Mouse (Mus musculus) limb, embryonic 14.5 days (tissue): Measurements from ENCODE around the gene Gm20388. TPM values are rescaled to one million over a fixed set of nuclear protein-coding genes. Genes with fewer than 3 reads are reported as not detected.

Experiments
- ATAC-seq: fragments of 200-750 bp; cut with Nextera tagmentation; 2 replicates; pipeline ENCODE4 v1.8.0; 2017; ENCODE audit warnings: low read depth, moderate number of reproducible peaks, moderate TSS enrichment; ENCODE audit not compliant: low FRiP score
- DNase-seq: peaks from one replicate; pipeline ENCODE4 v3.0.0-alpha.2; 2015; ENCODE audit warnings: low spot score
- H3K27ac ChIP-seq: fragments of 300-500 bp; sonication (generic); replicated peaks from 2 replicates; pipeline ENCODE4 v1.5.1; 2014; ENCODE audit warnings: low read depth, mild to moderate bottlenecking, low read length, moderate library complexity, mixed read lengths
- H3K27me3 ChIP-seq: fragments of 300-500 bp; sonication (generic); 2 replicates; pipeline ENCODE4 v1.6.1; 2014; ENCODE audit warnings: low read length, mixed read lengths; ENCODE audit not compliant: control insufficient read depth, insufficient read depth
- H3K36me3 ChIP-seq: fragments of 300-500 bp; sonication (generic); 2 replicates; pipeline ENCODE4 v1.6.1; 2014; ENCODE audit warnings: mild to moderate bottlenecking, low read length, moderate library complexity, mixed read lengths; ENCODE audit not compliant: control insufficient read depth, insufficient read depth
- H3K4me1 ChIP-seq: fragments of 300-500 bp; sonication (generic); 2 replicates; pipeline ENCODE4 v1.6.1; 2014; ENCODE audit warnings: antibody characterized with exemption, low read length, mixed read lengths; ENCODE audit not compliant: control insufficient read depth, insufficient read depth
- H3K4me2 ChIP-seq: fragments of 300-500 bp; sonication (generic); replicated peaks from 2 replicates; pipeline ENCODE4 v1.6.1; 2014; ENCODE audit warnings: low read depth, mild to moderate bottlenecking, low read length, moderate library complexity; ENCODE audit not compliant: severe bottlenecking
- H3K4me3 ChIP-seq: fragments of 300-500 bp; sonication (generic); replicated peaks from 2 replicates; pipeline ENCODE4 v1.5.1; 2014; ENCODE audit warnings: low read length
- H3K9ac ChIP-seq: fragments of 300-500 bp; sonication (generic); 2 replicates; pipeline ENCODE4 v1.6.1; 2014; ENCODE audit warnings: mild to moderate bottlenecking, low read depth, low read length, moderate library complexity; ENCODE audit not compliant: severe bottlenecking
- H3K9me3 ChIP-seq: fragments of 300-500 bp; sonication (generic); 2 replicates; pipeline ENCODE4 v1.6.1; 2016; ENCODE audit warnings: low read length; ENCODE audit not compliant: control insufficient read depth
- POLR2A ChIP-seq: fragments of 200-500 bp; IDR thresholded peaks from 2 replicates; pipeline ENCODE4 v1.8.0; 2012; ENCODE audit warnings: inconsistent platforms, mild to moderate bottlenecking, moderate library complexity, borderline replicate concordance; ENCODE audit not compliant: insufficient read depth, insufficient read length; ENCODE audit errors: extremely low read depth
- WGBS: fragments of 180-500 bp; shearing (Covaris S2); extraction: QIAGEN DNeasy Blood & Tissue Kit; methylation state at CpG from one replicate; pipeline ENCODE4 v1.1.7; 2014; 5-methylcytosine and 5-hydroxymethylcytosine counted together
- polyA plus RNA-seq, 2 experiments: library from polyadenylated mRNA; depleted of rRNA in 1 of 2; stranded (reverse) in 1 of 2; unstranded in 1 of 2; fragments of >200 nt; fragmentation: Nextera tagmentation in 1 of 2; extraction: Ambion mirVana in 1 of 2; gene quantifications; 2 replicates each; pipeline versions ENCODE4 v1.2.1 to v1.2.3; 2012 to 2014

Gene Gm20388
- polyA plus RNA-seq, 2 experiments = 1.9 to 49.9 TPM

DNA sequence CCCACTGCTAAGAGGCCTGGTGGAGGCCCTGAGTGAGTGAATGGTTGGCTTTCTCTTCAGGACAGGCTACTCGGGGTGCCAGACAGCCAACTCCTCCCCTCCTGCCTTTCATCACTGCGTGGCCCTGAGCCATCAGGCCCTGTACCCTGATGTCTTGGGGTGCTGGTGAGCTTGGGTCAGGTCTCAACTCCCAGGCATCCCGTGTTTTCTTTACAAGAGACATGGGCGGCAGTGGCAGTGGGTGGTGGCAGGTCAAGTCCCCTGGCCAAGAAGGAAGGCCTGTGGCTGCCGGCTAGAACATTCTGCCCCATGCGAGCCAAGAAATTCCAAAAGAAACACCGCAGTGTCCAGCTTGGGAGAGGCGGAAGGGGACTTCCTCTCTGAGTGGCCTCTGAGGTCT is 275.8 kb downstream of the Gm20388 start:
- no peak overlapping the region for H3K4me2 ChIP-seq
- 60% methylated on average over 8 of the region's 8 CpGs for WGBS
- TF ChIP-seq POLR2A = no peak
- no peaks in the 10 kb centered on the region for H3K36me3 ChIP-seq
- peak overlapping the region; percentile 33; the same call in 1 of the 2 replicates for H3K27ac ChIP-seq
- no peaks in the 10 kb centered on the region for H3K27me3 ChIP-seq
- H3K4me3 ChIP-seq = no peak overlapping the region
- no peak for DNase-seq
- H3K4me1 ChIP-seq = peaks cover 43% of the 10 kb centered on the region
- H3K9me3 ChIP-seq = no peaks in the 10 kb centered on the region
- ATAC-seq = no peak
- no peak overlapping the region for H3K9ac ChIP-seq

DNA sequence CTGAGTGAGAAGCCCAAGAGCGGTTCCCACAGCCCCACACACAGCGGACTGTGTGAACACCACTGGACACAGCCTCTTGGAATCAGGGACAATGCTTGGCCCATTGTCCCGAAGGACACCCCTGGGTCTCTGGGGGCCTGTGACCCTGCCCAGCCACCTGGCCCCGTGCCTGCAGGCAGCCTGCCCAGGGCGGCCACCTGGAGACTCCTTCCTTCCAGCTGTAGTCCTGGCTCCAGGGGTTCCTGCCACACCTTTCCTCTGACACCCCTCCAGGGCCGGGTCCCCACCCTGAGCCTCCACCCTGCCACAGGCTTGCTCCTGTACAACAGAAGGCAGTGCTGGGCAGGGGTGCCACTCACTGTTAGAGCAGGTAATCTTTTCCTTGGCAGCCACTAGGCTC is 277.9 kb downstream of the Gm20388 start:
- H3K9ac ChIP-seq = no peak overlapping the region
- H3K4me3 ChIP-seq = no peak overlapping the region
- no peaks in the 10 kb centered on the region for H3K27me3 ChIP-seq
- no peak overlapping the region for H3K4me2 ChIP-seq
- no peak for DNase-seq
- no peak for TF ChIP-seq POLR2A
- WGBS = 87% methylated on average over 6 of the region's 6 CpGs
- H3K36me3 ChIP-seq = no peaks in the 10 kb centered on the region
- peaks cover 48% of the 10 kb centered on the region for H3K4me1 ChIP-seq
- no peak for ATAC-seq
- no peaks in the 10 kb centered on the region for H3K9me3 ChIP-seq
- H3K27ac ChIP-seq = no peak overlapping the region

- H3K27me3 ChIP-seq = no peaks in the 10 kb centered on the region
- no peak for TF ChIP-seq POLR2A
- H3K27ac ChIP-seq = no peak overlapping the region
- H3K4me1 ChIP-seq = peaks cover 45% of the 10 kb centered on the region
- DNase-seq = no peak
- no peak overlapping the region for H3K9ac ChIP-seq
- H3K4me2 ChIP-seq = no peak overlapping the region
- ATAC-seq = no peak
- no peaks in the 10 kb centered on the region for H3K9me3 ChIP-seq
- H3K4me3 ChIP-seq = no peak overlapping the region
- H3K36me3 ChIP-seq = no peaks in the 10 kb centered on the region
- 66% methylated on average over 6 of the region's 6 CpGs for WGBS
These were observed 278.8 kb downstream of the Gm20388 start for GRCm38 (mm10) chr8:120189440-120189839.

DNA sequence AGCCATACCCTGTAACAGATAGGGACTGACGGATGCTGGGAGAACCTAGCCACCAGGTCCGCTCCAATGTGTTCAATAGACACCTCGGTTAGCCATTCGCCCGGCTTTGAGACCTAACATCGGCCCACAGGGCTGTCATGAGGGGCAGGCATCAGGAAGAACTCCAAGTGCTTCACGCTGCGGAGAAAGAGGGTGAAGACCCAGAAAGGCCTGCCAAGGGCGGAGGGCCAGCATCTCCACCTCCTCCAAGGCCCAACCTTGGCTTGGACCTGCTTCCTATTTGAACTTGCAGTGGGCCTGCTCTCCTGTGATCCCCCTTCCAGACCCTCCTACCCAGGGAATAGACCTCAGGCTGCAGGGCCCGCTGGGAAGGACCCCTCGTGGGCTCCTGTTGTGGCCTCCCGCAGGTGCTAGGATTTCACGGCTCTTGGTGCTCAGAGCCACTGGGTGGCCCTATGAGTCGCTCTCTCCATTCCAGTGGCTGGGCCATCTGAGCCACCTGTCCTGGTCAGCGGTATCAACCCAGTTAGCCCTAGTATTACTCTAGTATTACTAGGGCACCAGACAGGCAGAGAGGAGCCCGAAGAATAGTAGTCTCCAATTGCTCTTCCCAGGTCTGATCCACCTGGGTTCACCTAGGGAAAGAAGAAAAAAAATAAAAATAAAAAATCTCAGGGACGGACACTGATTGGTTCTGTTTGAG is 279.6 kb downstream of the Gm20388 start:
- ATAC-seq = no peak
- no peak overlapping the region for H3K4me2 ChIP-seq
- H3K4me1 ChIP-seq = peaks cover 37% of the 10 kb centered on the region

GRCm38 (mm10) chr8:120190810-120191413 is 280.3 kb downstream of the Gm20388 start:
- Histone ChIP-seq H3K27ac (peak overlapping the region; percentile 79), H3K4me1 (peaks cover 31% of the 10 kb centered on the region), H3K27me3 (no peaks in the 10 kb centered on the region), H3K36me3 (no peaks in the 10 kb centered on the region), H3K9me3 (no peaks in the 10 kb centered on the region), H3K9ac (peak overlapping the region; percentile 18), H3K4me2 (peak overlapping the region; percentile 42), H3K4me3 (peak overlapping the region; percentile 12; the same call in 1 of the 2 replicates)
- ATAC-seq (peak; percentile 94), DNase-seq (peak; percentile 85)
- TF ChIP-seq POLR2A = no peak
- 11% methylated on average over 18 of the region's 20 CpGs for WGBS

More for the DNA sequence above, 279.6 kb downstream of the Gm20388 start:
- no peak overlapping the region for H3K9ac ChIP-seq
- TF ChIP-seq POLR2A = no peak
- no peaks in the 10 kb centered on the region for H3K9me3 ChIP-seq
- 77% methylated on average over 17 of the region's 17 CpGs for WGBS
- H3K4me3 ChIP-seq = no peak overlapping the region
- H3K27ac ChIP-seq = peak overlapping the region; percentile 79
- no peaks in the 10 kb centered on the region for H3K36me3 ChIP-seq
- H3K27me3 ChIP-seq = no peaks in the 10 kb centered on the region
- DNase-seq = no peak
